Mouse (Mus musculus) stomach, postnatal 0 days (tissue): ENCODE measurements around the gene 0610010K14Rik.

Source experiments
- CTCF ChIP-seq: IDR thresholded peaks from 2 replicates; pipeline ENCODE4 v1.5.1; 2016; ENCODE audit warnings: antibody characterized with exemption, low read depth, mild to moderate bottlenecking, moderate library complexity
- EP300 ChIP-seq: optimal IDR thresholded peaks from 2 replicates; pipeline ENCODE3; 2016; ENCODE audit warnings: antibody characterized with exemption

DNA sequence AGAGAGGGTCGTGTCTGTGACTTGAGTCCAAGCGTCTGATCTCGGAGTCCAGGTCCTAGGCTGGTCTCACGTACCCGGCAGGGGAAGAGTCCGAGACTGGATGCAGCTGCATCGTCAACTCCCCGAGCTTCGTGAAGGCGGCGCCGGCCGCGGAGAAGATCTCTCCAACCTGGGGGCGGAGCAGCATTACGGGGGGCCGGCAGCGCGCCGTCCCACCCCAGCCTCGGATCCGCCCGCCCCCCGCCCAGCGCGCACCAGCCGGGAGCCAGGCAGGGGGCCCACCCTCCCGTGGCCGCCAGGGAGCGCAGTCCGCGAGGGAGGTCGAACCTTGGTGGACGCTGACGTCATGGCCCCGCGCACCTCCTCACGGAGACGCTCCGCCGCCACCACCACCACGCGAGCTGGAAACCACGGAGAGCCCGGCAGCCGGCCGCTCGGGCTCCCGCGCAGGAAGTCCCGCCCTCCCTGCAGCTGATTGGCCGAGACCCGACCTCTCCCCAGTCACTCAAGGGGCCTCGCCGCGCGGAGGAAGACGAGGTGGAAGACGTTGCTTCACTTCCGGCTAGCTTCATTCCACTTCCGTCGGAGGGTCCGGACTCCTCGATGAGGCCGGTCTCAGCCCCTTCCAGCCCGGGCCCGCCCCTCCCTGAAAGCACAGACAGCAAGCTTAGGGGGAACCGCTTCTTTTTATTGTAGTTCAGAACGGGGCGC is at the start of gene 0610010K14Rik:
- peak; percentile 77 for TF ChIP-seq CTCF
- TF ChIP-seq EP300: no peak
